Mouse (Mus musculus) kidney, adult 9 months (tissue): Measurements from ENCODE around the gene Ube2r2.

Experiments used
- DNase-seq: peaks from one replicate; pipeline ENCODE4 v3.0.0; 2022

Gene Ube2r2

DNA sequence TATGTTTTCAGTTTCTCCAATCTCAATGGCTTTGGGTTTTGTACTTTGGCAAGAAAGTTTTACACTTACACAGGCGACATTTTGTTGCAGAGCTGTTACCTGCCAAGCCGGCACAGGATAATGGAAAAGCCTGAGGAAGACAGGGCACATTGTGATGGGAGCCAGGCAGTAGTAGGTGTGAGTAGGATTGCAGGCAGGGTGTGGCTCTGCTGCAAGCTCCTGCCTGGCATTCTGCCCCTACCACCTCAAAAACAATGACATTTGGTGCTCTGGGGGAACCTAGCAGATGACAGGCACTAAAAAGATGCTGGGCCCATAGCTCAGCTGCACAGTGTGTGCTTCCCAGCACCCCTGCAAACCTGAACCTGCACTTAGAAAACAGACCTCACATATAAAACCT lies 54.3 kb downstream of the Ube2r2 start:
- no peak for DNase-seq

DNA sequence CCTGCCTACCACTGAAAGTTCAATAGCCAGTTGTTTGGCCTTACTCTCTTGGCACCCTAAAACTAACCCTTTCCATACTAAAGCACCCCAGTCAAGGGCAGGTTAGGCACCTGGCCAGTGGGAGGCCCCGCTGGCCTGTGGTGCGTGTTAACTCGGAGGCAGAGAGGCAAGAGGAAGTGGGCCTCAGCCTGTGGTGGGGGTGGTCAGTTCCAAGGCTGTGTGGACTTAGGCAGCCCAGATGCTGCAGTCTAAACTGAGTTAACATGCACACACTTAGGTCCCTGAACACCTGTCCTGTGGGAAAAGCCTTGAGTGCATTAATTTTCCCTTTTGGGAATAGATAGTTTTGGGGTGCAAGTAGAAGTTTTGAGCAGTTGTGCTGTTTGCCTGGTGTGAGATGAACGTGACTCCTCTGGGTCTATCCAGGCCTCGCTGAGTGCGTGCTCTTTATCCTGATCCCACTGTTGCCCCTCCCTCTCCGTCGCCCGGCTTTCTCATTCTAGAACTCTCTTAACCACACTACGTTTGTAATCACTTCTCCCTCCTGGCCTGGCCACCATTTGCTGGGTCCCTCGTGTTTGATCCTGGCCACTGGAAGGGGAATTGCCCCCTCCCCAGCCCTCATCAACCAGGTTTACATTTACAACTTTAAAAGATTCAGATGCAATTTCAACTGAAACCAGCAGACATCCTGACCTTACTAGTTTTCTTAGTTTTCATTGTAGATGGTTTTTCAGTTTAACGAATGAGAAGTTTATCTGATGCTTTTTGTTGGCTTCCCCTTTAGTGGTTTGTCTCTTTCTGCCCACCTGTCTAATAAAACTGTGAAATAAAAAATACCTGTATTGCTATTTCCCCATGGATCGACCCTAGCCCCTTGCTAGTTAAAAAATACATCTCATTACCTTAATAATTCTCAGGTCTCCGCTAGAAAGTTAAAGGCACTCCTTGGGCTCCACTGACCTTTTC lies 57.3 kb downstream of the Ube2r2 start:
- DNase-seq: no peak

DNA sequence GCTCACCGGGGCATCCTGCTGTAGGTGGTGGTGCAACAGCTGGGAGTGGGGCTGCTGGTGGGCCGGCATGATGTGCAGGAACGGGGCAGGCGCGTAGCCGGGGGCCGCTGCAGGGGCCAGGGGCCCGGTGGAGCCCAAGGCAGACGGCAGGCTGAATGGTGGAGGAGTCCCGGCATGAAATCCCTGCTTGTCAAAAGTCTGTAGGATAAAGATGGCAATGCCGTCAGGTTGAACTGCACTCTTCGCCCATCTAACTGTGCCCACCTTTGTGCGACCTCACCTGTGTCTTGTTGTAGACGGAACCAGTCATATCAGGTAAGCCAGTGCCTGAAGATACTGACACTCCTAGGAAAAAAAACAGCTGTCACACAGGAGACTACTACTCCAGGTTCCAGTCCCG lies 59.8 kb downstream of the Ube2r2 start:
- DNase-seq: no peak

DNA sequence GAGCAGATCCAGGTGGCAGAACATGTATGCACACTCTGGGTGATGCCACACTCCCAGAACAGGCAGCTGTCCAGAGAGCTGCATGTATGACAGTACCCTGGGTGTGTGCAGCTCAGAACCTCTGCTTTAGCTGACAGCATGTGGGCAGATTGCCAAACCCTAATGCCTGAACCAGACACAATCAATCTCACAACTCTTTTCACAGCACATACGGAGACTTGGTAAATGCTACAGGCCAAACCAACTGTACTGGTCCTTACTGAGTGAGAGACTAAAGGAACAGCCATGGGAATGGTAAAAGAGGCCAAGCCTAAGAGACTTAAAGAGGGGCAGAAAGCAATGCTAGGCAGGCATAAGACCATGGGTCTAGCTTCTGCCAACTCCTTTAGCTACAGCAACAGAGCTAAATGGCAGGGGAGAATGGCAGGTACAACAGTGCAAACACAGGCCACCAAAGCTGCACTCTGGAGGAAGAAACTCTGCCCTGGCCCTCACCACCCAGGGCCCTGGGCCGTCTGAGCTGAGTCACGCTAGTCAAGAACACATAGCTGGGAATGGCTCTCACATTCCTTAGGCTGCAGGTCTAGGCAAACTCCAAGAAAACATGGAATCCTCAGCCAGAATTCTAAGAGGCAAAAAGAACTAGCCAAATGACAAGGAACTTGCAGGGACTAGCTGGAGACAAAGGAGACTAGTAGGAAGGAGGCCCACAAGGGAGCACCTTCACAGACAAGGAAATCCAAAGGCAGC lies 61.5 kb downstream of the Ube2r2 start:
- DNase-seq: no peak

DNA sequence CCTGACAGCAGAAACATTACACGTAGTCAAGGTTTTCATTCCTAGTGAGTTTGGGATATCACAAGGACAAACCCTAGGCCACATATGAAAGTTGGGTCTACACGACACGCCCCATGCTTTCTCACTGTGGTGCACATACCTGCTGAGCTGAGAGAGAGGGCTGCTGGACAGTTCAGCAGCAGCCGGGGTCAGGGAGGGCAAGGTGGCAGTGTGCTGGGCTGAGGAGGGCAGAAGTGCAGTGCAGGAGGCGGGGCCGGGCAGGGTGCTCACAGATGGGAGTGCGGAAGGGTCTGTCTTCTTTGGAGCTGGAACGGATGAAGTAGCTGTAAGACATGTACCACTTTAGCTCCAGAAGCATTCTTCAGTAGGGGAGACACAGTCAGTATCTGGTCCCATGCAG lies 66.6 kb downstream of the Ube2r2 start:
- no peak for DNase-seq

DNA sequence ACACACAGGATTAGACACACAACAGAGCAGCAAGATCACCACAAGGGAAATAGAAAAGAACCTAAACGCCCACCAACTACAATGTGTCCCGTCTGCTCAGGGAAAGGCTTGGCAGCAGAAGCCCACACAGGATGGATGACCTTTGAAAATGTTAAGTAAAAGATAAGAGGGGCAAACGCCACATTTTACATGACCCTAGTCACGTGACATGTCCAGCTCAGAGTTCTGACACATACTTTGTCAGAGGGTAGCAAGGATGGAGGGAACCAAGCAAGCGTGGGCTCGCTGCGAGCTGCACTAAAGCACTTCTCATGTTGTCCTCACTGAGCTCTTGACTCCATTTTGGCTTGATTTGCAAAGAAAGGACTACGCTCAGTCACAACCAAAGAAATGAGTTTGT lies 70.2 kb downstream of the Ube2r2 start:
- DNase-seq: no peak

DNA sequence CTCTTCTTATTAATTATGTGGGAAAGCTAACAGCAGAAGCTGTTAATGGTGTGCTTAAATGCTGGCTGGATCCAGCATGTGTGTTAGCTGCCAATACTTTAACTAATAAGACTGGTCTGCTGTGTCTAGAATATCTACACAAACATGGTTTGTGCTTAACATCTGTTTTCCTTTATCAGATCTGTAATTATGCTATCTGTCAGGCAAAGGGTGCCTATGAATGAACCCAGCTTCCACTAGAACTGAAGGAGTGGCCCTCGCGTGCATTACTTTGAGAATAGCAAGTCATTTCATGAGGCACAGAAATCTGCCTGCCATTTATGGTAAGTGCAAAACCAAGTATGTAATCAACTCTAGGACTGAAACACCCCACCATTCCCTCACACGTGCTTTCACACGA lies 72.5 kb downstream of the Ube2r2 start:
- DNase-seq: no peak

DNA sequence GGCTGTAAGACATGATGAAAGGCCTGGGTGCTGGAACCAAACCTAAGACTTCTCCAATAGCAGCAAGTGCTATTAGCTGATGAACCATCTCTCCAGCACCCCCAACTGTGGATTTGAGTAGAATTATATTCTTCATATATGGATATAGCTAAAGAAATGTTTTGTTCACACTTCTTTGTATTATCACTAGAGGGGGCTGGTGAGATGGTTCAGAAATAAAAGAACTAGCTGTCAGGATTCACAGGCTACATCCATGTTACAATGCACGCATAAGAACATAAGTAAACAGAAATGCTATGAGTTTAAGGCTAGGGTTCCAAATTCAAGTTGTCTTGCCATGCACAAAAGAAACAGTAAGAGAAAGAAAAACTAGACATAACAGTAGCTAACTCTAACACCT lies 89.9 kb downstream of the Ube2r2 start:
- DNase-seq: peak; percentile 29

DNA sequence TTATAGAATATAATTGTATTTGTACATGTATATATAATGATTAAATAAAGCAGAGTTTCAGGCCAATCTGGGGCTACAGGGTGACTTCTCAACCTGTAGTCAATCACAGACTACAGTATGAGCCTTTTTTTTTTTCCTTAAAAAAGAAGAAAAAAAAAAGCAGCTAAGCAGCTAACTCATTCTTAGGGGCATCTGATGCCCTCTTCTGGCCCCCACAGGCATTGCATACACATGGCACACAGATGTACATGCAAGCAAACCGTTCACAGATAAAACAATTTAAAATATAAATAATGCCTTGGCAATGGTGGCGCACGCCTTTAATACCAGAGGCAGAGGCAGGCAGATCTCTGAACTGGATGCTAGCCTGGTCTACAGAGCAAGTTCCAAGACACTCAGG lies 90.8 kb downstream of the Ube2r2 start:
- peak; percentile 60 for DNase-seq

DNA sequence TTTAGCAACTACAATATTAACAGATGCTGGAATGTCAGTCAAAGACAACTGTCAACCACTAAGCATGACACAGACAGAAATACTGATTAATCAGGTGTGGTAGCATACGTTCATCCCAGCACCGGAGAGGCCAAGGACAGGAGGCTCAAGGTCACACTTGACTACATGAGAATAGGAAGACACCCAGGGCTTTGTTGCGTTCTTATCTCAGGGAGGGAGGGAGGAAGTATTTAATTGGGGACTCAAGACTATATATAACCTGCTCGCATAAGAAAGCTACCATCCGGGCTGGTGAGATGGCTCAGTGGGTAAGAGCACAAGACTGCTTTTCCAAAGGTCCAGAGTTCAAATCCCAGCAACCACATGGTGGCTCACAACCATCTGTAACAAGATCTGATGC lies 100.1 kb downstream of the Ube2r2 start:
- DNase-seq: no peak

DNA sequence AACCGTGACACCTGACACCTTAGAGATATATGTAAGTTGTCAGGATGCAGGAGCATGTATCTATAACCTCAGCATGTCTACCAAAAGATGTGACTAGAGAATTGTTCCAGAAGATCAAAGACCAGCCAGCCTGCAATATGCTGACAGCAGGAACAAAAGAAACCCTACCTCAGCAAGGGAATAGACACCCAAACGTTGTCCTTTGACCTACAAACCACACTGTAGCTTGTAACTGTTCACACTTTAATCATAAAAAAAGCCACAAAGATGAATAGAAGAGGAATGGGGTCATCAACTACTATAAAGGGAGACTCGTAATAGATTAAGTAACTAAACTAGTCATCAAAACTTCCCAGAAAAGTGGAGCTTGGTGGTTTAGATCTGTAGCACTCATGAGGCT lies 105.4 kb downstream of the Ube2r2 start:
- DNase-seq: no peak
